ENCODE assay signal across 9 mouse cellular contexts in the genomic region with DNA sequence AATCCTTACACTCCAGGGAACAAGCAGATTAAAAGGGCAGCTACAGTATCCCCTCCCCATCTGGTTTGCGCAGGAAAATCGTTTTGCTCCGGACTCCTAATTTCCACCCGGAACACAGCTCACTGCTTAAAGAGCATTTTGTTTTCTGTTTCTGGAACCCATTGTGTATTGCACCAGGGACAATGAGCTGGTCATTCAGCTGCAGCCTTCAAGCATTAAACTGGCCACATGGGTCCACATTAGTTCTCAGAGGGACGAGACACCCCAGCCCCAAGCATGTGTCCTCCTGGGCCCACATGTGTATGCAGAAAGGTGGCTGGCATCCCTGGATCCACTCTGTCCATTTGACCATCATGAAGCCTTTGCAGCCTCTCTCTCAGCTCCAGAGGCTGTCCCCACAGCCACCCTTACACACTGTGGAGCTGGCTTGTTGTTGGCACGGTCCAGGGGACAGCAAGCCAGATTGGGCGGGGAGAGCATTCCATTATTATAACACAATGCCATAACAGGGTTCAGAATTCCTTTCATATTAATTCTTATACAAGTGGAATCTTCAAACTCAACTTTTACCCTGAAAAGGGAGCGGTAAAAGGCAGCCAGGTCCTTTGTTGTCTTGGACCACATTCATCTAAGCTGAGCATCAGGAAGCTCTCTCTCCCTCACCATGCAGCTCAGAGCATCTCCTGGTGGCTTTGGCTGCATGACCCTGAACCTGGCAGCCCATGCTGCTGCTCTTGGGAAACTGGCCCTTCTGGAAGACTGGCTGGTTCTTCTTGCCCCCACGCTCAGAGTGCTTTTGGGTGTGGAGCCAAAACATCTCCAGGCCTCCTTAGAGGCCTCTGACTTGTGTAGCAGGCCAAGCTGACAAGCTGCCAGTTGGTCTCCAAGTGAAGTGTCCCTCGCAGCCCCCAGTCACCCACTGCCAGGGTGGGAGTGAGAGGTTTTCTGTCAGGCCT.
DNase-seq lines count a peak whose midpoint lies in the region; ATAC-seq and TF ChIP-seq lines count a peak whose summit lies in the region.
"Had no signal": no experiment of that assay in that cellular context is flagged by ENCODE, and none has a peak within 500 bp of the region (broad histone marks: within the 10 kb centered on the region; RNA-seq: fewer than 3 reads in every experiment).

No protein-coding gene starts in this region.

- no peak overlapping the region for H3K4me2 ChIP-seq in intestine, postnatal 0 days (replicated peaks; ENCODE audit: low read depth)

- no peaks in the 10 kb centered on the region for H3K9me3 ChIP-seq in intestine, postnatal 0 days (ENCODE audit: control insufficient read depth)
- H3K9me3 ChIP-seq: megakaryocyte, embryonic 14.5 days had no signal

- H3K27me3 ChIP-seq in intestine, postnatal 0 days (replicated peaks; ENCODE audit: control insufficient read depth, insufficient read depth, low read length) = no peaks in the 10 kb centered on the region

- WGBS in intestine, postnatal 0 days = 76% methylated on average over 10 of the region's 10 CpGs
- 75% methylated on average over 10 of the region's 10 CpGs for WGBS in olfactory bulb, adult 2 months

- no peak for TF ChIP-seq POLR2A in olfactory bulb, adult 2 months (IDR thresholded peaks at IDR 0.05; ENCODE audit: insufficient read depth, low read depth, low read length)

- no peaks in the 10 kb centered on the region for H3K36me3 ChIP-seq in intestine, postnatal 0 days (ENCODE audit: control insufficient read depth, insufficient read depth)

- H3K4me3 ChIP-seq in gastrocnemius, adult 2 months = no peak overlapping the region; the same call in 1 of the 2 replicates
- H3K4me3 ChIP-seq in intestine, postnatal 0 days (ENCODE audit: low read depth, low read length) = no peak overlapping the region
- no peak overlapping the region for H3K4me3 ChIP-seq in olfactory bulb, adult 2 months (ENCODE audit: insufficient read depth, low read depth, low read length)

- H3K4me1 ChIP-seq in intestine, postnatal 0 days (replicated peaks; ENCODE audit: control insufficient read depth, insufficient read depth, low read length) = no peaks in the 10 kb centered on the region
- peaks cover 5% of the 10 kb centered on the region; the same call in 1 of the 2 replicates for H3K4me1 ChIP-seq in olfactory bulb, adult 2 months (ENCODE audit: control insufficient read depth, insufficient read depth, low read length)

- TF ChIP-seq CTCF in gastrocnemius, adult 2 months (IDR thresholded peaks at IDR 0.05) = no peak; the same call in 1 of the 2 replicates
- 0 out of 2 replicates have a peak, but pooled peaks have one; percentile 2 for TF ChIP-seq CTCF in intestine, postnatal 0 days (IDR thresholded peaks at IDR 0.05; ENCODE audit: low read depth)
- no peak for TF ChIP-seq CTCF in olfactory bulb, adult 2 months (IDR thresholded peaks at IDR 0.05; ENCODE audit: insufficient read depth, low read depth, low read length)

- peak; percentile 57; the same call in 1 of the 2 replicates for ATAC-seq in cerebellum, adult (ENCODE audit: insufficient number of reproducible peaks, low FRiP score, low TSS enrichment)
- no peak for ATAC-seq in intestine, postnatal 0 days

- peak overlapping the region; percentile 85 for H3K27ac ChIP-seq in gastrocnemius, adult 2 months
- no peak overlapping the region for H3K27ac ChIP-seq in intestine, postnatal 0 days (ENCODE audit: low read depth, low read length)
- peak overlapping the region; percentile 7; the same call in 1 of the 2 replicates for H3K27ac ChIP-seq in olfactory bulb, adult 2 months (ENCODE audit: insufficient read depth, low read depth, low read length)

- H3K9ac ChIP-seq in intestine, postnatal 0 days (ENCODE audit: low read depth, low read length) = no peak overlapping the region

- intact Hi-C loops in gastrocnemius, adult 2 months (cut with DNase I) = loop anchor here (5.0 kb wide), 1 partner anchor 34 kb away; no protein-coding TSS in a partner anchor

- DNase-seq in cerebellum, adult 11 months = no peak
- DNase-seq in Muller cell, postnatal 12 days (ENCODE audit: inconsistent ontology term) = peak; percentile 91
- peak; percentile 82 for DNase-seq in gastrocnemius, adult 2 months
- DNase-seq in yolk sac, embryonic 10.5 days (ENCODE audit: low spot score) = no peak
- no peak for DNase-seq in retina, embryonic 14.5 days (ENCODE audit: low spot score)

Comparison
In these comparisons a context has a peak if more than half of its experiments do, and no peak if none do; other contexts are left out.
1. DNase-seq: peak in Muller cell, postnatal 12 days (single experiment) and gastrocnemius, adult 2 months (single experiment); none in cerebellum, adult 11 months (single experiment), yolk sac, embryonic 10.5 days (single experiment) and retina, embryonic 14.5 days (single experiment).